Mouse (Mus musculus) lung, adult 2 months (tissue): ENCODE data around the gene Rgs14.

Experiments used
- CTCF ChIP-seq: fragments of 200-500 bp; IDR thresholded peaks from 2 replicates; pipeline ENCODE4 v1.5.1; 2011; ENCODE audit warnings: mild to moderate bottlenecking, low read length, control low read depth; ENCODE audit not compliant: insufficient read depth
- POLR2A ChIP-seq: fragments of 200-500 bp; IDR thresholded peaks from 2 replicates; pipeline ENCODE4 v1.6.1; 2011; ENCODE audit warnings: low read depth, mild to moderate bottlenecking, control low read depth, low read length, borderline replicate concordance; ENCODE audit errors: extremely low read depth

GRCm38 (mm10) chr13:55411826-55412225 lies 42.3 kb downstream of the Rgs14 start:
- TF ChIP-seq CTCF (no peak), POLR2A (no peak)
